Mouse (Mus musculus) right cerebral cortex, adult 2 months (tissue): ENCODE results near the gene Usp24.
A peak's percentile ranks its signal among the peaks of the same experiment; 100 is the strongest.

Experiments
- DNase-seq, 2 experiments: peaks; one replicate each; pipeline ENCODE4 v3.0.0; 2021 to 2022; ENCODE audit warnings: low spot score in 2 of 2

Usp24 gene

DNA sequence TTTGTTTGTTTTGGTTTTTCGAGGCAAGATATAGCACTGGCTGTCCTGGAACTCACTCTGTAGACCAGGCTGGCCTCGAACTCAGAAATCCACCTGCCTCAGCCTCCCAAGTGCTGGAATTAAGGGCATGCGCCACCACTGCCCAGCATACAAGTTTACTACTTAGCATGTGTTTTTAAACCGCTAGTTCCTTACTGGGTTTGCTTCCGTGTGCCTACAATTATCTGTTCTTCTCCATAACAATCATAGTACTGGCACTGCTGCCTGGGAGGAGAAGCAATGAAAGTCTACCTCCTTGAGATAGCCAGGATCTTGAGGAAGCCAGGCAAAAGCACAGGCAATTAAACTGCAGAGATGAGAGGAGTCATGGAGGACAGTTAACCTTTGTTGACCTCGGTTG, 112.6 kb downstream of the Usp24 start:
- no peak for DNase-seq

DNA sequence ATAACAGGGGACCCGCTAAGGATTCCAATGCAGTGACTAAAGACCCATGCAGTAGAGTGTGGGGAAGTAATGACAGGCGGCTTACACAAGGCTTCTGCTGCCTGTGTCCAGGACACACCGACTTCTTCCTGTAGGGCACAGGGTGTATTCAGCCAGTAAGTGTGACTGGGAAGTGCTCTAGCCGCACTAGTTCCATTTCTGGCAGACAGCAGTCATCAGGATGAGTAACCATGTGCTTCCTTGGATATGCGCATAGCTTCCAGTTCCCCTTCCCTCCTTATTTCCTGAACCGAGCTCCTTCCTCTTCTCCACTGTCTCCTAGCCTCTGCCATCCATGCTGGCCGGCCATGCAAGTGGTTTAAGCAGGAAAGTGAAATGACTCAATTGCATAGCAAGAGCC, 113.1 kb downstream of the Usp24 start:
- no peak for DNase-seq

- no peak for DNase-seq
Observed at GRCm38 (mm10) chr4:106430431-106430830, 114.4 kb downstream of the Usp24 start.

DNA sequence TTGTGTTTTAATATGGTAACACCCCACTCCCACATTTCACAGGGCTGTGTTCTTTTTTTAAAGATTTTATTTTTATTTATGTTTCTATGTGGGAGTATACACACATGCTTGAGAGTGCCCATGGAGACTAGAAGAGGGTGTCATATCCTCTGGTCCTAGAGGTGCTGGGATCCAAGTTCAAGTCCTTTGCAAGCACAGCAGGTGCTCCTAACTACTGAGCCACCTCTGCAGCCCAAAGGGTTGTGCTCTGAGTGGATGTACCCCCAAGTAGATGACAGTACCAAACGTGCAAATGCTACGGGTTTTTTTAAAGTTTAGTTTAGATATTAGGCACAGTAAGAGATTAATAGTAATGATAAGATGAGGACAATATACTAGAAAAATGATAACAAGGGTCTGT, 119.4 kb downstream of the Usp24 start:
- DNase-seq: no peak

- DNase-seq: no peak
Observed at GRCm38 (mm10) chr4:106436475-106436874, 120.5 kb downstream of the Usp24 start.

GRCm38 (mm10) chr4:106437207-106437606, 121.2 kb downstream of the Usp24 start:
- peak in 1 of 2 experiments; percentile 59 for DNase-seq

GRCm38 (mm10) chr4:106438763-106439162, 122.8 kb downstream of the Usp24 start:
- DNase-seq: no peak

DNA sequence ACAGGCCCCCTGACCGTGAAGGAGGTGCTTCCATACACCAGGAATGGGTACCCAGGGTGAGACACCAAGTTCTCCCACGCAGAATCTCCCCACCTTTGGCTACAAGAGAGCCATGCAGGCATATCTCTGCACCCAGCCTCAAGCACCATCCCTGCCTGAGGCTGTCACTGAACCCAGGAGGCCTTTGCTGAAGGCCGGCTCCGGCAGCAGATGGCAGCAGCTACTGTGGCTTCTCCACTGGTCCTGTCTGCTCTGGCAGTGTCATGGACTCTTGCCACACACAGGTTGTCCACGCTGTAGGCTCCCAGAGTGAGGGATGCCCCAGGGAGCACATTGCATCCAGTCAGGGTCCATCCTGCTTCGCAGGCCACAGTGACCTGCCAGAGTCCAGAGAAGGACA, 127.2 kb downstream of the Usp24 start:
- DNase-seq: no peak

- DNase-seq: no peak
Observed at GRCm38 (mm10) chr4:106449306-106449705, 133.3 kb downstream of the Usp24 start.

GRCm38 (mm10) chr4:106452401-106452800, 136.4 kb downstream of the Usp24 start:
- DNase-seq: peak in 1 of 2 experiments; percentile 52

- DNase-seq: no peak
Observed at GRCm38 (mm10) chr4:106453108-106453507, 137.1 kb downstream of the Usp24 start.

GRCm38 (mm10) chr4:106453516-106453915, 137.5 kb downstream of the Usp24 start:
- DNase-seq: no peak

DNA sequence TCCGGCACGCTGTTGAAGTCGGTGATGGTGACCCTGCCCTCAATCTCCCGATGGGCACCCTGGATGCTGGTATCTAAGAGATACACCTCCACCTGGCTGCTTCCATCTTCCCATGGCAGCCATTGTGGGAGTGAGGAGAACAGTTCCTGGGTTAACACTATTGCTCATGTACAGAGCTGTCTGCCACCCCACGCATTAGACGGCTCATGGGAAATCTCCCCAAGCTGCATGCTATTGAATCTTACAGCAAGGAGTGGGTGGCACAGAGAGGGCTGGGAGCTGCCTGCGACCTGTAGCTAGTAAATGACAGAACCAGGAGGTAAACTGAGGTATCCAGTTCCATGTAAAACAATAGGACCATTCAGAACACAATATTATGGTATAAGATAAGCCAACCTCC, 138.5 kb downstream of the Usp24 start:
- DNase-seq: no peak

DNA sequence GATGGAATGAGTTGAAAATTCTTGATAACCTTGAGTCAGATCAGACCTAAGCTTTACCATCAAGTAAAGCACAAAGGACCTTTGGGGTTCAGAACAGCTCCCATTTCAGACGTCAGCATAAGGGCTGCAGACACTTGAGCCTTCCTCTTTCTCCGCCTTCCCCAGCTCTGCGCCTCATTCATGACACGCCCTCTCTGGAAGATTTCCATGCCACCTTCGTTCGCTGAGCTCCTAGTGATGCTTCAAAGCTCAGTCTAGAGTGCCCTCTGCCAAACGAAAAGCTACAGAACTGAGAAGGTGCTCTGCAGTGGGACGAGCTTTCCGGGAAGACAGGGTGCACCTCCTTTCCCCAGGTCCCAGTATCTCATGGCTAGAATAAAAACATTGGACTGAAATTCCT, 146.0 kb downstream of the Usp24 start:
- DNase-seq: no peak

DNA sequence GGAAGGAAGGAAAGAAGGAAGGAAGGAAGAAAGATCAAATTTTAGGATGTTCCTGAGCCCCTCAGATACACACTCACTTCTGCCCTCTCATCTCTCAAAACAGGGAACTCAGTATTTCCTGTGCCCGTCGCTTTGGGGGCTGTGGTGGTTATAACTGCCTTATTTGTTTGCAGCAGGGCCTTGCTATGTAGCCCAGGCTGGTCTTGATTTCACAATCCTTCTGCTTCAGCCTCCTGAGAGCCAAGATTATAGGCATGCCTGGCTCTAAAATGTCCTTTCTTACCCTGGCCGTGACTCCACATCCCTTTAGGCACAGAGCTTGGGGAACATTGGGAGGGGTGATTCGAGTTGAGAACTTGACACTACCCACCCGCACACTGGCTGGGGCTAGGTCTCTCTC, 146.5 kb downstream of the Usp24 start:
- DNase-seq: no peak

DNA sequence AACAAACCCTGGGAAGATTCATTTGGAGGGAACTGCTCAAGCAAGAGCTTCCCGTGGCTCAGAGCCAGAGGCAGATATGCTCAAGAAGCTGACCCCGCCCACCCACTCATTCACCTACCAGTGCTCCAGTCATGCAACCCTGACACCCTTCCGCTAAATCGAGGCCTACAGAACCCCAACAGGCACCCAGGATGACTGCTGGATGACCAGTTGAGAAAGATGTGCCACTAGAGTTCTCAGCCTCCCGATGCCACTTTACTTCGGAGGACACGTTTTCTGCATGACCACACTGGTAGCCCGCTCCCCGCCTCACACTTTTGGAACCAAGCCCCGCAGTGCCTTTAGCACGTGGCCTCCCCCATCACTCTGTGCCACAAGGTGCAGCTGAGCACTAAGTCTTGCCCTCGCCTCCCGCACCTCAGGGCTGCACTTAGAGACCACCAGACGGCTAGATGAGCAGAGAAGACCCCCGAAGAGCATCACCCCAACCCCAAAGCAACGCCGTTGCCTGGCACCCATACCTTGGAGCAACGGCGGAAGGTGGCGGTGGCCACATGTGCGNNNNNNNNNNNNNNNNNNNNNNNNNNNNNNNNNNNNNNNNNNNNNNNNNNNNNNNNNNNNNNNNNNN, 147.3 kb downstream of the Usp24 start:
- DNase-seq: no peak

GRCm38 (mm10) chr4:106467420-106468110, 151.6 kb downstream of the Usp24 start:
- DNase-seq: no peak

GRCm38 (mm10) chr4:106470921-106471320, 154.9 kb downstream of the Usp24 start:
- no peak for DNase-seq

DNA sequence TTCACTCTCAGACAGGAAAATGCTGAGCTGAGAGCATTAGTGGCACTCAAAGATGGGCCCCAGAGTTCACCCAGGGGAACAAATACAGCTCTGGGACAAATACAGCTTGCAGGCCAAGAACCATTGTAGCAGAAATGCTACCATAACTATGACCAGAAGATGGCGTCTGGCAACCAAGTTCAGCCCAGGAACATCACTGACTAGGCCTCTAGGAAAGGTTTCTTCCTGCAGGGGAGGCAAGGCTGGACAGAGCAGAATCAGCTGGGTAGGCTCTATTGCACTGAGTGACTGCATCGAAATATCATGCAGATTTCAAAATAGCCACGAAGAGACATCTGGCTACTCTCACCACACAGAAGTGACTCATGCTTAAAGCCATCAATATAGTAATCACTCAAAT, 156.3 kb downstream of the Usp24 start:
- DNase-seq: peak; percentile 80 to 85

DNA sequence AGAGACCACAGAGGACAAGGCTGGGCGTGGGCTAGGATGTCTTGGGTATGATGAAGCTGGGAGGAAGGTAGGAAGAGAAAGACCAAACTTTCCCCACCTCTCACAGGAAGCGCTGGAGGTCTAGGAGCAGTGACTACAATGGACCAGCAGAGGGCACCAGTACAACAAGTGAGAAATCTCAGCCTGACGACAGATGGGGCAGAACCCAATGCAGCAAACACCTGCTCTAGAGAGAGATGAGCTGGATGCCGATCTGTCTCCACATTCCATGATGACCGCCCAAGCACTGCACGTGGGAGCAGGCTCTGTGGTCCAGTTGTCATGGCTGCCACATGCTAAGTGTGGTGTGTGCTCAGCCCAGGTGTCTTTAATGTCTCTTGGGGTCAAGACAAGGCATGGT, 158.2 kb downstream of the Usp24 start:
- peak; percentile 66 to 78 for DNase-seq

- no peak for DNase-seq
Observed at GRCm38 (mm10) chr4:106480545-106480944, 164.5 kb downstream of the Usp24 start.

GRCm38 (mm10) chr4:106483215-106483727, 167.3 kb downstream of the Usp24 start:
- no peak for DNase-seq

- no peak for DNase-seq
Observed at GRCm38 (mm10) chr4:106483831-106484230, 167.8 kb downstream of the Usp24 start.
